Mouse (Mus musculus) adrenal gland, adult (tissue): ENCODE measurements at regions not wholly inside any gene's neighbourhood (a gene's known extent, or its start where the extent isn't known, plus 50 kb on each side); places are given as distances from the start of the nearest gene placed in this dataset.

ENCODE experiments used
- DNase-seq, 2 experiments: peaks; one replicate each; pipeline ENCODE4 v3.0.0; 2022 to 2023; ENCODE audit warnings: low spot score in 1 of 2; ENCODE audit not compliant: inconsistent age in 2 of 2

DNA sequence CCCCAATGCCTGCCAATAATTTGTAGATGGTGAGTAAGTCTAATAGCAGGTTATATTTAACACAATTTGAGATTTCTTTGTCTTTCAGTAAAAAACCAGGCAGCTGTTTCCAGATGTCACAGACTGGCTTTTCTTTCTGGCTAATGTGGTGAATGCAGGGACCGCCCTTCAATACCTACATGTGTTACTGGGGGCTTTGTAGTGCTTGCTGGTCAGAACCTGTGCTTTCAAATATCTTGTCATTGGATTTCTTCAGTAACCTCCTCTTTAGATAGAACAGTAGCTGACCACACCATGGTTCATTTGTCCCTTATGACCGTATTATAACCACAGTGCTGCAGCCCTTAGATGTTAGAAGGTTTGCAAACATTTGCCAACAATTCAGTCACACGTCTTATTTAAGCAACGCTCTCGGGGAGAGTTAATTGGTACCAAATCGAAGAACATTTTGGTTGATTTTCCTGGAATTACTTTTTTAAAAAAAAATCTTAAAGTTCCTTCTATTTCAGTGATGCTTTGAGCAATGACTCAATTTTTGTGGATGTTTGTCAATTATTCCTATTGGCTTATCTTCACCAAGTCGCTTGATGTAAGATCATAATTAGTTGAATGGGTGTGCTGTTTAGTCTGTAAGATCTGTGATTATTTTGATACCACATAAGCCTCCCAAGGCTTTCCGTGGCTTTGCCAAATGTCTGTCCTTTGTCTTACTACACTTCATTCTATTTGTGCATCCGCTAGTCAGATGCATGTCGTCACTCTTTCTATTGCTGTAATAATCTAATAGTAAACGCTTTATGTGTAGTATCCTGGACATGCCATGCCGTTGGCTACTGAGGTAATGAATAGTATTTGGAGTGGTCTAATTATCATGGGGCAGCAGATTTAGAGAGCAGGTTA lies 436.9 kb upstream of the Meis1 start:
- DNase-seq = no peak

DNA sequence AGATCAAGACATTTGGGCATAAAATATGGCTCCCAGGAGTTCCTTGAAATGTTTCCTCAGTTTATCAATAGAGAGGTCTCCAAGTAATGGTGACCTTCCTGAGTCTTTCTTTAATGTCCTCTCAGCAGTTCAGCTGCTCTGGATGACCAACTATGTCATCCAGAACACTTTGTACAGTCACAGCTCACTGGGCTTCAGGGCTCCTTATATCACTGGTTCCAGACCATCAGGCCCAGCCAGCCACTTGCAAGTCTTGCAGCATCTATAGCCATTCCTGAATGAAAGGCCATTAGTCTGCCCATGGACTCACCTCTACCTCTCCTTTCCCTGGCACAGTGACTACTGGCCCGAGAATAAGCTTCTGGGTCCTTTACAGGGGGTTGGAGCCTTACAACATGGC lies 437.8 kb upstream of the Meis1 start:
- DNase-seq = no peak

DNA sequence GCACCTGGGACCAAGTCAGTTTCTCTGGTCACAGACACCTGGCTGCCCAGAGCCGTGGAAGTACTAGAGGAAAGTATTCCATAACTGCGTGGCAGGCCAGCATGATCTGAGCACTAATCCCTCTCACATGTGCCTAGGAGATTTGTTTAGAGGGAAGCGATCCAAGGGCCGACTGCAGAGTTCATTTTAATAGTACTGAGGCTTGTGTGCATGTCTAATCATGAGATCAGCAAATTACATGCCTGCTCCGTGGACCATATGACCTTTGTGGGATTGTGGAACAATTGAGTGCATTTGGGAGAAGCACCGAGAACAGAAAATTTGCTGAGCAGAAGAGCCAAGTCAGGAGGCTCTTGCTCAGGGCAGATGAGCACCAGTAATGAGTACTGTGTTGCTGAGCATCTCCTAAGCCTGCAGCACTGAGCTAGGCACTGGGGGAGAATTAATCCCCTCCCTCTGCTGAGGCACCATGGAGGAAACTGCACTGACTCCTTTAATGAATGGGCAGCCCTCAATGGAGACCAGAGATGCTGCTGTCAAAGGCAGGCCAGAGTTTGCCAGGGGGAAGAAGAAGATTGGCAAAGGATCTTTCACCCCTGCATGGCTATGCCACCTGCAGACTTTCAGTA lies 445.1 kb upstream of the Meis1 start:
- no peak for DNase-seq

DNA sequence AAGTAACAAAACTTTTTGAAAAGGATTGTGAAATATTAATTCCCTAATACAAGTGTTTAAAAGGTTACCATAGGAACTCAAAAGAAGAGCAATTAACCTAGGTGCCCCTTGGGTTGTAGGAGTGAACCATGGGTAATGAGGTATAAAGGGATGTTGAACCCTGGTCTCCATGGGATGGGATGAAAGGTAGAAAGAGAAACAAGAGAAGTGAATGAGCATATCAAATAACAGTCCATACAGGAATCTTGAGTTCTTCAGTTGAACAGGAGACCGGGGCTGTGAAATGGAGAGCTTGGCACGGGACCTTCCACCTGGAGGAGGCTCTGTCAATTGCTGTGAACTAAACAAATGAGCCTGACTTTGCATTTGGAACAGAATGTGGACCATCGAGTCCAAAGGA lies 449.6 kb upstream of the Meis1 start:
- DNase-seq = no peak

DNA sequence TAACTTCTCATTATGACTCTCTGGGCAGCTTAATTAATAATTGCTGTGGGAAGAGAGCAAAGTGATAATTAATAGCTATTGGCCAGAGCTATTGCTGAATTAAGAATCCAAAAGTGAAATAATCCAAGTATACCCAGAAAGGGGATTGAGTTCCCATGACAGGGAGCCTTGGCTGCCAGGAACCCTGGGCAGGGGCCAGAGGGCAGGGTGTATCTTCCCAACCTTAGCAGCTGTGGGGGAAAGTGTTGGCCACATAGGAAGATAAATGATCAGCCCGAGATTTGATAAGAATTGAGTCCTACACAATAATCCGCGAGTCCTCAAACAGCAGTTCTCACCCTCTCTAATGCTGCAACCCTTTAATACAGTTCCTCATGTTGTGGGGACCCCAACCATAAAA lies 450.0 kb upstream of the Meis1 start:
- no peak for DNase-seq

DNA sequence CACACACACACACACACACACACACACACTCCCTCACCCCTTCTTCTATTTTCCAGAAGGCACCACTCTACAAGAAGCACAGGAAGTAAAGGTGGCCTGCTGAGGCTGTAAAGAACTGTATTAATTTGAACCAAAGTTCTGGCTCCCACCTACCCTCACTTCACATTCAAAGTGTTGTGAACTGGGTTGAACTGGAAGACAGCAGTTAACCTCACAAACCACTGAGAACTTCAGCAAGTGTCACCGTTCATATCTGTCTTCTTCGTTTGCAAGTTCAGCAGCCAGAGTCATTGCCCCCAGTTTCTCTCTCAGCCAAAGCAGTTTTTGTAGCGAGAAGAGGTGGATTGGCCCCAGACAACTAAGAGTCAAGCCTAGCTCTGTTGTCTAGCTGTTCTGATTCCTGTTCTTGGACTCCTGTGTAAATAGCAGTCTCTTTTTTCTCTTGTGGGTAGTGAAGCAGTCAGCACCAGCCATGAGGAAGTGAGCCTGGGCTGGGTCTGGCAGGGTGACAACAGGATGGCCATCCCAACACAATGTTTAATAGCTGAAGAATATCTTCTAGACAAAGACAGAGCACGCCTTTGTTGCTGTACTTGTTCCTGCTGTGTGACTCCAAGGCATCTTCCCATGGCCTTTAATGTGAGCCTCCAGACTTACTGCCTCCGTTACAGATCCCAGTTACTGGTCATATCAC lies 452.0 kb upstream of the Meis1 start:
- DNase-seq = no peak

DNA sequence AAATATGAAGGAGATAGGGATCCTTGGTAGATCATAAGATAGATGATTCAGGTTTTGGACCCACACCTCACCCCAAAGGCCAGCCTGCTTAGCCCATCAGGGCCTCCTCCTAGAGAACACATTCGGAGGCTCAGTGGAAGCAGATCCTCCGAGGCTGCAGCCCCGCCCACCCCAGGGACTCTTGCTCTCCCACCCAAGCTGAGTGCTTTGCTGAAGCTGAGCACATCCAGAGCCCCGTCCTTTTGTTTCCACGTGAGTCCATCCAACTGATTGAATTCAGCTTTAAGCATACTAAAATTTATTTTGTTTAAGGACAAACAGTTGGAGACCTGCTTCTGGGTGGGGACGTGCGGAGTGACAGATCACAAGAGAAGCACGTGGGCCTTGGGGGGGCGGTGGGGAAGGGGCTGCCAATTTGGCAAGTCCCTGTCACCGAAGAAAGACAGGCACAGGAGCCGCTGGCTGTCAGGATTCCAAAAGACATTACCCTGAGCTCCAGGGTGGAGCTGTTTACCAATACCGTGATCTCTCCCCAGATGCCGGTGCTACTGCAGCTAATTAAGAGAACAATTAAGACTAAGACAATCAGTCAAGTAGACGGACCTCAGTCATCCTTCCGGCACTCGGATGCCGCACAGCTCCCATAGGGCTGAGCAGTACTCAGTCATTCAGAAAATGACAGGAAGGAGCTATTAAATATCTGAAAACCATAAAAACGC lies 448.9 kb upstream of the Spred2 start:
- DNase-seq = no peak

DNA sequence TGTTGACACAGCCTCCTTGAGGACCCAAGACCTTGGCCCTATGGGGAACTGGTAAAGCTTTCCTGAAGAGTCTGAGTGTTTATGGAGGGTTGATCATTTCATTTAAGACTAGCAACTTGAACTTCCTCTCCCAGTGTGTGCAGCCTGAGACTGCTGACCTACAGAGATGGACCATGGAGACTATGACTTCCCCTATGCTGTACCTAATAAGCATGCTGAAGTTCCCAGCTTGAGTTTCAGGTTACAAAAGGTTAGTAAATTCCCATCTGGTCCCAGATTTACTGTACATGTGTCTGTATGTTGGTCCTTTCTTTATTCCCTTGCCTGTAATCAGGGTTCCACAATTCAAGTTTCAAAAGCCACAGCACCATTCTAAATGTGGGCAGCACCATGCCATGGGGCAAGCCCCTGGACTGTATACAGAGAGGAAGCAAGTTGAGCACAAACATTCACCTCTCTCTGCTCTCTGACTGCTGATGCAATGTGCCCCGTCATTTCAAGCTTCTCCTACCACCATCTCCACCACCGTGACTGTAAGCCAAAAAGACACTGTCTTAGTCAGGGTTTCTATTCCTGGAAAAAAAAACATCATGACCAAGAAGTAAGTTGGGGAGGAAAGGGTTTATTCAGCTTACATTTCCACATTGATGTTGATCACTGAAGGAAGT lies 431.0 kb upstream of the Spred2 start:
- DNase-seq = no peak

DNA sequence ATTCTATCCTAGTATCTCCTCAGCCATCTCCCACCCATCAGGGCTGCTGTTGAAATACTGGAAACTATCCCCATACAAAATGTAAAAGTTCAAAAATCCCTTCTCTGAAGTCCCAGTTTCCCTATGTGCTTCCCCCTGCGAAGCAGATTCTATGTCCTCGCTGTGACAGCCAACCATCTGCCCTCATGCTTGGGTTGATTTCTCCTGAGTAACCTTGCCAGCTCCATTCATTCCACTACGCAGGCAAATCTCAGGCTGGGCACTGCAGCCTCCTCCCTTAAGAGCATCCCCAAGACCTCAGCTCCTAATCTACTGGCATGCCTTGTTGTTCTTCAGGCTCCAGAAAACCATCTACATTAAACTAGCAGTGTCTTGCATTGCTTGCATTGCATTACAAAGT lies 402.5 kb upstream of the Spred2 start:
- DNase-seq = no peak

DNA sequence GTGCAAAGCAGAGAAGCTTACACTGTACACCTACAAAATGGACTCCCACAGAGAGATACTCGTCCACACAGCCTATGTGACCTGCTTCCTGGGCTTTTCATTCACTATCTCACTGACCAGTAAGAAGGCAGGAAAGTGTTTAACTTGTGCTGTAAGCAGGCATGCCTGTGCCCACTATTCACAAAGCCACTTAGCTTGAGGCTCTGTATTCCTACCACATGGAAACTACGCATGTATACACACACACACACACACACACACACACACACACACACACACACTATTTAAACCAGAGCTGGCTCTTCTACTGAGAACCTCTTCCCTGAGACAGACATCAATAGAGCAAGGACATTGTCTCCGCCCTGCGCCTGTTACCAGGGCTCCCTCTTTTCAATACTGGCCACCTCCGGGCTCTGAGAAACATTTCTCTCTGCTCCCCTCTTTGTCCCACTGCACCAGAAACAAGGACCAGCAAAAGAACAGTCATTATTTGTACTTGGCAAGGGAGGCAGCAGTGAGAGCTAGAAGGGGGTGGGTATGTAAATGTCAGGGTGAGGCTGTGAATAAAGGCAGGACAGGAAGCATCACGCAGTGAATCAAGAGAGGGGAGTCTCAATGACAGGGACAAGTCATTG lies 400.2 kb upstream of the Spred2 start:
- no peak for DNase-seq

DNA sequence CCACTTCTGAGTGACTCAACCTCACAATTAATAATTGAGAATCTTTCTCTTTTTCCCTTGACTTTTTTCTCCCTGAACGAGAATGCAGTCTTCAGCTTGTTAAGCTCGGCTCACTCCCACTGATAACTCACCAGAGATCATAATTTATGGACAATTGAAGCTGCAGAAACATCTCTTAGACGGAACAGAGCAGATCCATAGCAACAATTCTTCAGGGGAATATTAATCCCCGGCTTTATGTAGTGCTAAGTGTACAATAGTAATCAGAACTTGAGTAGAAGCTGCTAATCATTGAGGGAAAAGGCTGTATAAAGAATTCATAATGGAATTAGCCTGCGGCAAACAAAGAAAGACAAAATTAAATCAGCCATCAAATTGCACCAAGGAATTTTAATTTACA lies 395.0 kb upstream of the Spred2 start:
- no peak for DNase-seq

DNA sequence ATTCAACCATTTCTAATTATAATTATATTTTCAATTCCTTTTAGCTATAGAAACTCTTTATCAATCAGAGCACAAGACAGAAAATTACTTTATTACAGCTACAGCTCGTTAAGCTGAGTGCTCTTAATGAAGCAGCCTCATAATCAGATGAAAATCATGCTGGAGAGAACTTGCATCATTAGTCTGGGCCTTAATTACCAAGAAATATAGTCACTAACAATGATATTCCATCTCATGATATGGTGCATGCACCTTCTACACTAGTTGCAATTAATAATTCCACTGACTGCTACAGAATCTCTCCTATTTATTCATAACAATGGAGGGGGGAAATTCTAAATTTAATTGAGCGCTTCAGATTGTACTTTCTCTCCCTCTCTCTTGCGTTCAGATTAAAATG lies 393.5 kb upstream of the Spred2 start:
- no peak for DNase-seq

DNA sequence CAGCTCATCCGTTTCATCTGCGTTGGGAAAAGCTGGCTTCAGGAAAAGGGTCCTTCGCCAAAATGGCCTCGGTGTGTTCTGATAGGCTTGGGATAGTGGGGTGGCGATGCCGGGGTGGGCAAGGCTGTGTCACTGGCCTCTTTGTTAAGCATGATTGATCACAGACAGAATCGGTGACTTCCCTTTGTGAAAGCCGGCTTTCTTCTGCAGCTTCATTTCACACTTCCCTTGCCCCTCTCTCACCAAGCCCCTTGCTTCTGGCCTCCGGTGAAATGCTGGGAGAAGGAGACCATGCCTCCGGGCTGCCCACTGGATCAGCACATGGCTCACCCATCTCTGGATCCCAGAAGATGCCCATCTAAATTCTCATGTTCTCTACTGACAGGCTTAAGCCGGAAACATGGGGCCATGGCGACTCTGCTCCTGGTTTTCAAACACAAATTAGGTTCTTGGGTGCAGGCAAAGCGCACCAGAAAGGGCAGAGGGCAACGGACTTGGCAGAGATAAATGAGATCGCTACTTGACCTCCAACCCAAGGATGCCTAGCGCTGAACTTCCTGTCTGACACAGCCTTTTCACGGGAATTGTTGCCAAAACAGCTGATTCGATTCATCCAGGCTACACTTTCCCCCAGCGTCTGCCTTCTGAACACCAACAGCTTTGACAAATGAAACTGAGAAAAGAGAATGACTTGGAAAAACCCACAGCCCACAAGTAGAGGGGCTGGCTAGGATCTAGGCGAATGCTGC lies 392.7 kb upstream of the Spred2 start:
- peak; percentile 23 to 76 for DNase-seq

DNA sequence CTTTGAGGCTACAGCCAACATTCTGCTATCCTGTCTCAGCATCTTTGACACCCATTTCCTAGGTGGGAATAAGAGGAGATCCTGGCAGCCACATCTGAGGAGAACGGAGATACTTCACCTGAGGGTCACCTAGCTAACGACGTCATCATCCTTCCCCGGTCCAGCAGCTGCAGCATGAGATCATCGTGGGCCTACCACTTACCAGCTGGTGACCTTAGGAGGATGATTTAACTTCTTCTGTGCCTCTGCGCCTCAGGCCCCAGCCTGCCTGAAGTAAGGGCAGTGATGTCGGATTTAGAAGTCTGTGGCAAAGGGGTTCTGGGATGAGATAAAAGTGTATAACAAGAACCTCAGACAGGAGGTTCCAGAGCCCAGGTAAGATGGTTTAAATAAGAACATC lies 391.3 kb upstream of the Spred2 start:
- DNase-seq = no peak

DNA sequence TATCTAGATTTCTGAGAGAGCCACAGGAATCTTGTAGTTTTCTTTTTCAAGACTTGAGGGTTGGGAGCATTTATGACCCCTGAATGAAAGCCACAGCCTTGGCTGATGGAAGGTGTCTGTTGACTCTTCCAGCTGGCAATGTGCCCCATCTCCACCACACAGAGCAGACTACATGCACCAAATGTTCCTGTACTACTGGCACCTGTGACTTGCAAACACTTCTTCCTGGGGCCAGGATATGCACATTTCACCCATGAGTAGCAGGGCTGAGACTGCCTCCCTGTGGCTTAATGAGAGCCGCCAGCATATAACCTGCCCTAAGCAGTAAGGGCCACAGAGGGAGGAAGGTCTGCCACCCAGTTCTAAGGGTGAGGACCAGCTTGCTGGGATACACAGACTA lies 390.5 kb upstream of the Spred2 start:
- DNase-seq = peak; percentile 11 to 33

DNA sequence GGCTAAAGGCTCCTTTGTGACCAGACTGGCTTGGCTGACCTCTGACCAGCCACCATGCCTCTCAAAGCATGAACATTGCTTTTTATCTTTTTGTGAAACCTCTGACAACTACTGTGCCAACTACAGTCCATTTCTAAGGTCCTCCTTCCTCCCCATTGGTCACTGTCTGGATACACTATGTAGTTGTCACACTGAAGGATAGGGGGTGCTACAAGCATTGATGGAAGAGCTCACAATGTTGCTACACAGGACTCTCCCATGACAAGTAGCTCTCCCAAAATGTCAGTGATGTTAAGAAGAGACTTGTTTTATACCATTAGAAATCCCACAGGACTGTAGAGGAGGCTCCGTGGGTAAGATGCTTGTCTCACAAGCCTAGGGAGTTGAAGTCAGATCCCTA lies 389.0 kb upstream of the Spred2 start:
- DNase-seq = peak in 1 of 2 experiments; percentile 30

DNA sequence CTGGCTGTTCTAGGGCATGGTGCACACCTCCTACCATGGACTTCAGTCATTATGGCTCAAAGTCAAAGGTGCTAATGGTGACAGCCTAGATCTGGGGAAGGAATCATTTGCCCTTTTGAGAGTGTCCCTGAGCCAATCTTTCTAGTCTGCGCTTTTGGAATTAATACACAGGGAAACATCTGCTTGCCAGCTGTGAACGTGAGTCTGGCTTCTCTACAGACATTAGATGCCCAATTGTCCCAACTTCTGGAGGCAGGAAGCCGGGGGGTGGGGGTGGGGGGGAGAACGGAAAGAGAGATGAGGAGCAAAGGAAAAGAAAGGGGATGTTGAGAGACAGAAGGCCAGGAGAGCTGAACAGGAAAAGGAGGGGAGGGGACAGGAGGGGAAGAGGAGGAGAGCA lies 377.9 kb upstream of the Spred2 start:
- no peak for DNase-seq

DNA sequence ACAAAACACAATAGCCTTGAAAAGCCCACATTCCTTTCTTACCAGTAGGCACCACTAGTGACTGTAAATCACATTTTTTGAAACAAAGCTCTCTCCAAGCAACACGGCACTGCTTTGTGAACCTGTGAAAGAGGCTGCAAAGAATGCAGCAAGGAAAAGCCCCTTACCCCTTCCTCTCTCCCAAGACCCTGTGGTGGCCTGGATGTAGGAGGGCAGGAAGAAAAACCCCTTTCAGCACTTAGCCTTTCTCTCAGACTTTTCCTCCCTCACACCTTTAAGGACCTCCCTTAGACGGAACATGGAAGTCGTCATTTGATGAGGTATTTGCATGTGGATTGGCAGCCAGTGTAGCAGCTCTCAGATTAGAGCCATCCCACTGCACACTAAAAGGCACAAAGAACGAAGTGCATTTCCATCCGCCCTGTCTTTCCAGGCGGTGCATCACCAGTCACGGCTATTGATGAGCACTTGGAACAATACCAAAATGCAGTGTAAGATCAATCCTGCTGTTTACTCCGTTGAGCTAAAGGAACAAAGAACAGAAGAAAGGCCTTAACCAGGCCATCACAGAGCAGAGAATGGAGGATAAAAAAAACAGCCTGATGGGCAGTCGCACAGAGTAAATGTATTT lies 369.7 kb upstream of the Spred2 start:
- DNase-seq = no peak
